In genomic region chr5:107901014-107901615, GRCm38 (mm10) we compare ENCODE assay signal across 8 mouse cellular contexts. TPM values are rescaled to one million over a fixed set of nuclear protein-coding genes. Genes with fewer than 3 reads are reported as not detected.
DNase-seq lines count a peak whose midpoint lies in the region; ATAC-seq lines count a peak whose summit lies in the region.

No protein-coding gene starts in this region.

- ATAC-seq in heart, embryonic 14.5 days (ENCODE audit: insufficient number of reproducible peaks, insufficient read depth, low FRiP score, low read depth): no peak
- ATAC-seq in hindbrain, embryonic 15.5 days (ENCODE audit: low FRiP score, low read depth): no peak
- no peak; the same call in 1 of the 2 replicates for ATAC-seq in midbrain, embryonic 13.5 days

- H3K27me3 ChIP-seq in heart, embryonic 14.5 days (ENCODE audit: control insufficient read depth, insufficient read depth, low read length): no peaks in the 10 kb centered on the region
- H3K27me3 ChIP-seq in hindbrain, embryonic 15.5 days: no peaks in the 10 kb centered on the region
- H3K27me3 ChIP-seq in midbrain, embryonic 13.5 days: no peaks in the 10 kb centered on the region

- peak overlapping the region; percentile 9 to 83; a peak in 3 of 4 replicates for H3K27ac ChIP-seq in heart, embryonic 14.5 days (replicated peaks in 1 of 2; ENCODE audit: control insufficient read depth in 1 of 2, insufficient read depth in 1 of 2, low read depth in 2 of 2, low read length in 2 of 2)
- H3K27ac ChIP-seq in brown adipose tissue, adult 24 weeks (replicated peaks; ENCODE audit: low read depth, low read length): peak overlapping the region; percentile 26; the same call in 1 of the 2 replicates
- H3K27ac ChIP-seq in hindbrain, embryonic 15.5 days (replicated peaks): peak overlapping the region; percentile 93
- peak overlapping the region; percentile 89 for H3K27ac ChIP-seq in midbrain, embryonic 13.5 days

- H3K36me3 ChIP-seq in heart, embryonic 14.5 days (ENCODE audit: control insufficient read depth, insufficient read depth, low read length): peaks cover 44% of the 10 kb centered on the region
- H3K36me3 ChIP-seq in hindbrain, embryonic 15.5 days: peaks cover 37% of the 10 kb centered on the region
- peaks cover 38% of the 10 kb centered on the region for H3K36me3 ChIP-seq in midbrain, embryonic 13.5 days

- WGBS in heart, embryonic 14.5 days: under 1% methylated on average over 23 of the region's 23 CpGs
- under 1% methylated on average over 23 of the region's 23 CpGs for WGBS in hindbrain, embryonic 15.5 days
- under 1% methylated on average over 23 of the region's 23 CpGs for WGBS in midbrain, embryonic 13.5 days

- intact Hi-C loops in heart, postnatal 14 days (cut with DNase I): loop anchor here (2.0 kb wide), 1 partner anchor 32 kb away; no protein-coding TSS in a partner anchor

- H3K4me1 ChIP-seq in heart, embryonic 14.5 days (ENCODE audit: control insufficient read depth in 2 of 2, insufficient read depth in 2 of 2, low read length in 2 of 2): peaks cover 0 to 10% of the 10 kb centered on the region in 2 experiments; a peak in 1 of 4 replicates
- H3K4me1 ChIP-seq in brown adipose tissue, adult 24 weeks (ENCODE audit: control insufficient read depth, insufficient read depth, insufficient read length, low read length): no peaks in the 10 kb centered on the region
- H3K4me1 ChIP-seq in hindbrain, embryonic 15.5 days (replicated peaks): peaks cover 17% of the 10 kb centered on the region
- peaks cover 19% of the 10 kb centered on the region for H3K4me1 ChIP-seq in midbrain, embryonic 13.5 days (replicated peaks)

- no peak for DNase-seq in heart, postnatal 14 days
- DNase-seq in 3T3-L1 (ENCODE audit: low read depth, low spot score): peak; percentile 51
- no peak for DNase-seq in cerebellum, adult 11-12 months
- DNase-seq in adrenal gland, postnatal 36 days: no peak

- peak overlapping the region; percentile 90 for H3K4me2 ChIP-seq in heart, embryonic 14.5 days (ENCODE audit: low read length)
- peak overlapping the region; percentile 76 for H3K4me2 ChIP-seq in hindbrain, embryonic 15.5 days
- H3K4me2 ChIP-seq in midbrain, embryonic 13.5 days (replicated peaks): peak overlapping the region; percentile 81

- peak overlapping the region; percentile 98 for H3K9ac ChIP-seq in heart, embryonic 14.5 days (ENCODE audit: low read length)
- peak overlapping the region; percentile 98 for H3K9ac ChIP-seq in hindbrain, embryonic 15.5 days
- H3K9ac ChIP-seq in midbrain, embryonic 13.5 days (replicated peaks): peak overlapping the region; percentile 98

- H3K4me3 ChIP-seq in heart, embryonic 14.5 days (ENCODE audit: control insufficient read depth in 1 of 2, insufficient read depth in 1 of 2, low read depth in 1 of 2, low read length in 2 of 2): peak overlapping the region; percentile 76 to 93
- H3K4me3 ChIP-seq in brown adipose tissue, adult 24 weeks (ENCODE audit: insufficient read depth, low read depth, low read length): peak overlapping the region; percentile 97
- peak overlapping the region; percentile 96 for H3K4me3 ChIP-seq in hindbrain, embryonic 15.5 days
- peak overlapping the region; percentile 98 for H3K4me3 ChIP-seq in midbrain, embryonic 13.5 days (replicated peaks)

- no peaks in the 10 kb centered on the region for H3K9me3 ChIP-seq in heart, embryonic 14.5 days (ENCODE audit: control insufficient read depth, low read length)
- no peaks in the 10 kb centered on the region for H3K9me3 ChIP-seq in hindbrain, embryonic 15.5 days
- no peaks in the 10 kb centered on the region for H3K9me3 ChIP-seq in midbrain, embryonic 13.5 days

RNA-seq across cellular contexts. Expression of gene Rpl5, which starts 0.8 kb away (rescaled TPM):
- polyA plus RNA-seq in heart, embryonic 14.5 days (2014; fragmentation: Nextera tagmentation; extraction: Ambion mirVana): 44.9 and 47.3 TPM in 2 replicates
- total RNA-seq in heart, postnatal 14 days (2021): 10 to 100 TPM; 42.3 to 42.5 TPM
- 16.1 and 18.4 TPM in 2 replicates for polyA plus RNA-seq in brown adipose tissue, adult 24 weeks (2012; ENCODE audit: insufficient read depth, insufficient read length, missing spikeins)
- polyA plus RNA-seq in hindbrain, embryonic 15.5 days (2015; fragmentation: Nextera tagmentation; extraction: Ambion mirVana): 57.8 and 61.0 TPM in 2 replicates
- polyA plus RNA-seq in midbrain, embryonic 13.5 days (2015; fragmentation: Nextera tagmentation; extraction: Ambion mirVana): 68.4 and 73.7 TPM in 2 replicates
- total RNA-seq in adrenal gland, postnatal 36 days (2021): 10 to 100 TPM; 57.8 to 72.1 TPM

RNA-seq across cellular contexts. Expression of gene Evi5, which starts 26.2 kb away (rescaled TPM):
- 45.9 and 50.2 TPM in 2 replicates for polyA plus RNA-seq in heart, embryonic 14.5 days (2014; fragmentation: Nextera tagmentation; extraction: Ambion mirVana)
- total RNA-seq in heart, postnatal 14 days (2021): 10 to 100 TPM; 28.1 to 29.3 TPM
- 11.3 and 15.9 TPM in 2 replicates for polyA plus RNA-seq in brown adipose tissue, adult 24 weeks (2012; ENCODE audit: insufficient read depth, insufficient read length, missing spikeins)
- 51.7 and 54.8 TPM in 2 replicates for polyA plus RNA-seq in hindbrain, embryonic 15.5 days (2015; fragmentation: Nextera tagmentation; extraction: Ambion mirVana)
- polyA plus RNA-seq in midbrain, embryonic 13.5 days (2015; fragmentation: Nextera tagmentation; extraction: Ambion mirVana): 40.8 and 44.3 TPM in 2 replicates
- total RNA-seq in adrenal gland, postnatal 36 days (2021): 10 to 100 TPM; 56.3 to 59.7 TPM

Comparison
In these comparisons a context has a peak if more than half of its experiments do, and no peak if none do; other contexts are left out.
1. H3K27ac ChIP-seq: peak in every context shown above with its lines; median percentile 93 in hindbrain, embryonic 15.5 days; 89 in midbrain, embryonic 13.5 days; 46 in heart, embryonic 14.5 days; 26 in brown adipose tissue, adult 24 weeks.